Mouse (Mus musculus) thymus, postnatal 25 days (tissue): ENCODE measurements at regions not wholly inside any gene's neighbourhood (a gene's known extent, or its start where the extent isn't known, plus 50 kb on each side); places are given as distances from the start of the nearest gene placed in this dataset.

ENCODE experiments used
- DNase-seq: peaks from one replicate; pipeline ENCODE4 v3.0.0; 2022

GRCm38 (mm10) chr15:64434502-64434901, 374.2 kb upstream of the Fam49b start:
- no peak for DNase-seq

GRCm38 (mm10) chr15:64434908-64435307, 374.6 kb upstream of the Fam49b start:
- DNase-seq, result no peak

GRCm38 (mm10) chr15:64445076-64445475, 372.4 kb upstream of the Gm21798 start:
- DNase-seq, result no peak

- DNase-seq, result no peak
These were observed 371.0 kb upstream of the Gm21798 start for GRCm38 (mm10) chr15:64446411-64447072.

- DNase-seq, result no peak
These were observed 370.1 kb upstream of the Gm21798 start for GRCm38 (mm10) chr15:64447239-64447952.

GRCm38 (mm10) chr15:64448581-64449140, 368.8 kb upstream of the Gm21798 start:
- DNase-seq, result no peak

- no peak for DNase-seq
These were observed 346.8 kb upstream of the Gm21798 start for GRCm38 (mm10) chr15:64470743-64471142.

- no peak for DNase-seq
These were observed 345.9 kb upstream of the Gm21798 start for GRCm38 (mm10) chr15:64471597-64471996.

GRCm38 (mm10) chr15:64474236-64474635, 343.3 kb upstream of the Gm21798 start:
- no peak for DNase-seq

GRCm38 (mm10) chr15:64477131-64477530, 340.4 kb upstream of the Gm21798 start:
- DNase-seq, result no peak

- no peak for DNase-seq
These were observed 336.9 kb upstream of the Gm21798 start for GRCm38 (mm10) chr15:64480625-64481024.

- no peak for DNase-seq
These were observed 336.3 kb upstream of the Gm21798 start for GRCm38 (mm10) chr15:64481226-64481625.

- DNase-seq, result no peak
These were observed 334.5 kb upstream of the Gm21798 start for GRCm38 (mm10) chr15:64482960-64483359.

GRCm38 (mm10) chr15:64487801-64488200, 329.7 kb upstream of the Gm21798 start:
- DNase-seq, result no peak

- DNase-seq, result no peak
These were observed 316.7 kb upstream of the Gm21798 start for GRCm38 (mm10) chr15:64500783-64501182.

- DNase-seq, result no peak
These were observed 316.0 kb upstream of the Gm21798 start for GRCm38 (mm10) chr15:64501479-64501878.

GRCm38 (mm10) chr15:64504751-64505150, 312.7 kb upstream of the Gm21798 start:
- DNase-seq, result no peak

GRCm38 (mm10) chr15:64510649-64511048, 306.8 kb upstream of the Gm21798 start:
- no peak for DNase-seq

GRCm38 (mm10) chr15:64511176-64511575, 306.3 kb upstream of the Gm21798 start:
- no peak for DNase-seq

- DNase-seq, result no peak
These were observed 304.9 kb upstream of the Gm21798 start for GRCm38 (mm10) chr15:64512615-64513014.

GRCm38 (mm10) chr15:64513501-64514097, 303.9 kb upstream of the Gm21798 start:
- DNase-seq, result no peak

- DNase-seq, result no peak
These were observed 302.3 kb upstream of the Gm21798 start for GRCm38 (mm10) chr15:64515179-64515578.

GRCm38 (mm10) chr15:64519207-64519628, 298.3 kb upstream of the Gm21798 start:
- DNase-seq, result no peak

GRCm38 (mm10) chr15:64520568-64520967, 296.9 kb upstream of the Gm21798 start:
- DNase-seq, result no peak
